Mouse (Mus musculus) erythroblast, embryonic 14.5 days (primary cell): ENCODE data around the gene Enoph1.

Source experiments
- GATA1 ChIP-seq: IDR thresholded peaks from 2 replicates; pipeline ENCODE4 v1.6.1; 2012; ENCODE audit warnings: low read length, inconsistent platforms, mixed read lengths
- TAL1 ChIP-seq: IDR thresholded peaks from 3 replicates; pipeline ENCODE4 v1.6.1; 2012; ENCODE audit warnings: low read length, inconsistent platforms, mixed read lengths

DNA sequence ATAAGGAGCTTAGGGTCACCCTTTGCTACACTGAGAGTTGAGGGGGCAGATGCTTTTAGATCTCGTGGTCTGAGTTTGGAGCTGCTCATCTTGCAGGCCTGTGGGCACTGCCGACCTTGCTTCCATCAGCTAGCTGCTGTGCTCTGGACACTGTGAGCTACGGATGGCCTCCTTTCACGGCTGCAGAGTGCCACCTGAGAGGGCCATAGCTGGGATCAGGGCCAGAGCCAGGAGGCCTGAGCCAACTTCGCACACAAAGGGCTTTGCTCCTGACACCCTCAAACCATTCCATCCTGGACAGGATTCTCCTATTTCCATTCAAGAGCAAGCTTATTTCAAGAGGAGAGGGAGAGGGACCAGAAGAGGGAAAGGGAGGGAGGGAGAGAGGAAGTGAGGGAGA is 15.4 kb upstream of the Enoph1 start:
- TF ChIP-seq GATA1: no peak
- TF ChIP-seq TAL1: no peak
